Mouse (Mus musculus): Measurements from ENCODE around the gene Dvl2.

DNA sequence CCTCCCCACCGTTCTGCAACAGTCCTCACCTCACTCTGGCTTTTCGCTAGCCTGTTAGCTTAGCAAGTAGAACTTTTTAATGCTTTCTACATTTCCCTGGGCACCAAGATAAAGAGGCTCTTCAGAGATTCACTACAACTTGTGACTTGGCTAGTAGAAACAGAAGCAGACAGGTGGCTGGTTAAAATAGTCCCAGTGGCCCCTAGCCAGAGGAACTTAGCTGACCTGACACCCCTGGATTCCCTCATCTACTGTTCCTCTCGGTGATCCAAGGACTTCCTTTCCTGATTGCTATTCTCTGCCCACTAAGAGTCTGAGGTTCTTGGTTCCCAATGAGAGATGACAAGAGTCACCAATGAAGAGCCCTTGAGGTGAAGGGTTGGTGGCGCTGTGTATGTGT is 17.0 kb upstream of the Dvl2 start:
- TF ChIP-seq CTCF (IDR thresholded peaks at IDR 0.05; ENCODE audit: low read depth): no peak
- TF ChIP-seq EP300 (optimal IDR thresholded peaks at IDR 0.05): no peak

Data from stomach, postnatal 0 days (tissue).